Mouse (Mus musculus) limb, embryonic 14.5 days (tissue): ENCODE results near the gene Map3k4. TPM values are rescaled to one million over a fixed set of nuclear protein-coding genes. Genes with fewer than 3 reads are reported as not detected.

Experiments used
- ATAC-seq: fragments of 200-750 bp; cut with Nextera tagmentation; 2 replicates; pipeline ENCODE4 v1.8.0; 2017; ENCODE audit warnings: low read depth, moderate number of reproducible peaks, moderate TSS enrichment; ENCODE audit not compliant: low FRiP score
- DNase-seq: peaks from one replicate; pipeline ENCODE4 v3.0.0-alpha.2; 2015; ENCODE audit warnings: low spot score
- H3K27ac ChIP-seq: fragments of 300-500 bp; sonication (generic); replicated peaks from 2 replicates; pipeline ENCODE4 v1.5.1; 2014; ENCODE audit warnings: low read depth, mild to moderate bottlenecking, low read length, moderate library complexity, mixed read lengths
- H3K27me3 ChIP-seq: fragments of 300-500 bp; sonication (generic); 2 replicates; pipeline ENCODE4 v1.6.1; 2014; ENCODE audit warnings: low read length, mixed read lengths; ENCODE audit not compliant: control insufficient read depth, insufficient read depth
- H3K36me3 ChIP-seq: fragments of 300-500 bp; sonication (generic); 2 replicates; pipeline ENCODE4 v1.6.1; 2014; ENCODE audit warnings: mild to moderate bottlenecking, low read length, moderate library complexity, mixed read lengths; ENCODE audit not compliant: control insufficient read depth, insufficient read depth
- H3K4me1 ChIP-seq: fragments of 300-500 bp; sonication (generic); 2 replicates; pipeline ENCODE4 v1.6.1; 2014; ENCODE audit warnings: antibody characterized with exemption, low read length, mixed read lengths; ENCODE audit not compliant: control insufficient read depth, insufficient read depth
- H3K4me2 ChIP-seq: fragments of 300-500 bp; sonication (generic); replicated peaks from 2 replicates; pipeline ENCODE4 v1.6.1; 2014; ENCODE audit warnings: low read depth, mild to moderate bottlenecking, low read length, moderate library complexity; ENCODE audit not compliant: severe bottlenecking
- H3K4me3 ChIP-seq: fragments of 300-500 bp; sonication (generic); replicated peaks from 2 replicates; pipeline ENCODE4 v1.5.1; 2014; ENCODE audit warnings: low read length
- H3K9ac ChIP-seq: fragments of 300-500 bp; sonication (generic); 2 replicates; pipeline ENCODE4 v1.6.1; 2014; ENCODE audit warnings: mild to moderate bottlenecking, low read depth, low read length, moderate library complexity; ENCODE audit not compliant: severe bottlenecking
- H3K9me3 ChIP-seq: fragments of 300-500 bp; sonication (generic); 2 replicates; pipeline ENCODE4 v1.6.1; 2016; ENCODE audit warnings: low read length; ENCODE audit not compliant: control insufficient read depth
- POLR2A ChIP-seq: fragments of 200-500 bp; IDR thresholded peaks from 2 replicates; pipeline ENCODE4 v1.8.0; 2012; ENCODE audit warnings: inconsistent platforms, mild to moderate bottlenecking, moderate library complexity, borderline replicate concordance; ENCODE audit not compliant: insufficient read depth, insufficient read length; ENCODE audit errors: extremely low read depth
- whole genome bisulfite sequencing: fragments of 180-500 bp; shearing (Covaris S2); extraction: QIAGEN DNeasy Blood & Tissue Kit; methylation state at CpG from one replicate; pipeline ENCODE4 v1.1.7; 2014; 5-methylcytosine and 5-hydroxymethylcytosine counted together
- polyA plus RNA-seq, 2 experiments: library from polyadenylated mRNA; depleted of rRNA in 1 of 2; stranded (reverse) in 1 of 2; unstranded in 1 of 2; fragments of >200 nt; fragmentation: Nextera tagmentation in 1 of 2; extraction: Ambion mirVana in 1 of 2; gene quantifications; 2 replicates each; pipeline versions ENCODE4 v1.2.1 to v1.2.3; 2012 to 2014

Gene Map3k4
- polyA plus RNA-seq, 2 experiments: 28.6 to 36.4 TPM

- no peak overlapping the region for H3K27ac ChIP-seq
- 91% methylated on average over 11 of the region's 11 CpGs for WGBS
Measured at GRCm38 (mm10) chr17:12211890-12212289, 106.7 kb downstream of the Map3k4 start.

GRCm38 (mm10) chr17:12210544-12211132 is 108.0 kb downstream of the Map3k4 start:
- H3K9me3 ChIP-seq: no peaks in the 10 kb centered on the region
- peaks cover 21% of the 10 kb centered on the region for H3K4me1 ChIP-seq
- WGBS: 39% methylated on average over 8 of the region's 8 CpGs
- H3K4me2 ChIP-seq: no peak overlapping the region
- peak; percentile 63 for DNase-seq
- H3K4me3 ChIP-seq: no peak overlapping the region
- H3K36me3 ChIP-seq: peaks cover 42% of the 10 kb centered on the region
- H3K27ac ChIP-seq: no peak overlapping the region
- no peak for TF ChIP-seq POLR2A
- H3K27me3 ChIP-seq: no peaks in the 10 kb centered on the region
- ATAC-seq: peak; percentile 28; the same call in 1 of the 2 replicates
- H3K9ac ChIP-seq: no peak overlapping the region

More at GRCm38 (mm10) chr17:12211890-12212289, 106.7 kb downstream of the Map3k4 start:
- Histone ChIP-seq H3K4me3 (no peak overlapping the region), H3K4me2 (no peak overlapping the region), H3K4me1 (peaks cover 11% of the 10 kb centered on the region), H3K27me3 (no peaks in the 10 kb centered on the region), H3K9me3 (no peaks in the 10 kb centered on the region), H3K36me3 (peaks cover 51% of the 10 kb centered on the region), H3K9ac (no peak overlapping the region)
- ATAC-seq (no peak), DNase-seq (no peak)
- TF ChIP-seq POLR2A: no peak

GRCm38 (mm10) chr17:12209481-12209880 is 109.1 kb downstream of the Map3k4 start:
- 85% methylated on average over 4 of the region's 4 CpGs for WGBS

GRCm38 (mm10) chr17:12207022-12207548 is 111.5 kb downstream of the Map3k4 start:
- Histone ChIP-seq H3K27ac (no peak overlapping the region), H3K36me3 (peaks cover 11% of the 10 kb centered on the region), H3K9ac (no peak overlapping the region), H3K4me3 (no peak overlapping the region), H3K27me3 (no peaks in the 10 kb centered on the region), H3K4me1 (peaks cover 33% of the 10 kb centered on the region), H3K9me3 (no peaks in the 10 kb centered on the region), H3K4me2 (no peak overlapping the region)
- DNase-seq (no peak), ATAC-seq (no peak)
- 32% methylated on average over 1 of the region's 1 CpGs for WGBS
- no peak for TF ChIP-seq POLR2A

More at GRCm38 (mm10) chr17:12209481-12209880, 109.1 kb downstream of the Map3k4 start:
- Histone ChIP-seq H3K4me3 (no peak overlapping the region), H3K9me3 (no peaks in the 10 kb centered on the region), H3K4me2 (no peak overlapping the region), H3K36me3 (peaks cover 30% of the 10 kb centered on the region), H3K4me1 (peaks cover 25% of the 10 kb centered on the region), H3K27ac (no peak overlapping the region), H3K27me3 (no peaks in the 10 kb centered on the region), H3K9ac (no peak overlapping the region)
- ATAC-seq (no peak), DNase-seq (no peak)
- no peak for TF ChIP-seq POLR2A

- peaks cover 34% of the 10 kb centered on the region for H3K4me1 ChIP-seq
- H3K9me3 ChIP-seq: no peaks in the 10 kb centered on the region
- ATAC-seq: no peak
- no peak for TF ChIP-seq POLR2A
- 69% methylated on average over 3 of the region's 3 CpGs for WGBS
- no peak for DNase-seq
- H3K4me3 ChIP-seq: no peak overlapping the region
- no peaks in the 10 kb centered on the region for H3K27me3 ChIP-seq
- no peak overlapping the region for H3K27ac ChIP-seq
- peaks cover 3% of the 10 kb centered on the region; the same call in 1 of the 2 replicates for H3K36me3 ChIP-seq
- H3K9ac ChIP-seq: no peak overlapping the region
- H3K4me2 ChIP-seq: no peak overlapping the region
Measured at GRCm38 (mm10) chr17:12206248-12206647, 112.3 kb downstream of the Map3k4 start.
